Mouse (Mus musculus) ES-E14 (cell line): Measurements from ENCODE around the gene Slc38a1. TPM values are rescaled to one million over a fixed set of nuclear protein-coding genes. Genes with fewer than 3 reads are reported as not detected.

Experiments
- DNase-seq: peaks from one replicate; pipeline ENCODE4 v3.0.0-alpha.2; 2013; ENCODE audit warnings: low read depth, low spot score
- H3K27ac ChIP-seq: 2 replicates; pipeline ENCODE4 v1.5.1; 2012; ENCODE audit warnings: low read depth, mild to moderate bottlenecking, low read length, moderate library complexity, mixed read lengths; ENCODE audit not compliant: poor library complexity, insufficient read depth, severe bottlenecking
- H3K36me3 ChIP-seq: 2 replicates; pipeline ENCODE4 v1.6.1; 2012; ENCODE audit warnings: mild to moderate bottlenecking, low read length, moderate library complexity, mixed read lengths; ENCODE audit not compliant: control insufficient read depth, poor library complexity, insufficient read depth, severe bottlenecking
- H3K4me1 ChIP-seq, 2 experiments: fragments of 150-350 bp in 1 of 2; sonication (generic) in 1 of 2; 2 replicates each; pipeline ENCODE4 v1.6.1; 2012; ENCODE audit warnings: low read length in 2 of 2, mild to moderate bottlenecking in 1 of 2, mixed read lengths in 1 of 2; ENCODE audit not compliant: control insufficient read depth in 2 of 2, insufficient read depth in 2 of 2, poor library complexity in 1 of 2
- H3K4me3 ChIP-seq, 2 experiments: fragments of 150-350 bp in 1 of 2; sonication (generic) in 1 of 2; 2 replicates each; pipeline ENCODE4 v1.5.1; 2012; ENCODE audit warnings: low read length in 2 of 2, low read depth in 1 of 2, mild to moderate bottlenecking in 1 of 2, mixed read lengths in 1 of 2; ENCODE audit not compliant: insufficient read depth in 1 of 2, poor library complexity in 1 of 2, severe bottlenecking in 1 of 2
- H3K9ac ChIP-seq: 2 replicates; pipeline ENCODE4 v1.6.1; 2012; ENCODE audit warnings: low read depth, mild to moderate bottlenecking, low read length, mixed read lengths; ENCODE audit not compliant: poor library complexity, insufficient read depth, severe bottlenecking
- H3K9me3 ChIP-seq: fragments of 150-350 bp; sonication (generic); 2 replicates; pipeline ENCODE4 v1.6.1; 2012; ENCODE audit warnings: low read depth, mild to moderate bottlenecking, low read length; ENCODE audit not compliant: control insufficient read depth, insufficient read depth
- CHD2 ChIP-seq: IDR thresholded peaks from 2 replicates; pipeline ENCODE4 v1.6.1; 2014; ENCODE audit warnings: mild to moderate bottlenecking, low read depth, low read length, inconsistent platforms
- HCFC1 ChIP-seq: IDR thresholded peaks from 2 replicates; pipeline ENCODE4 v1.6.1; 2012; ENCODE audit warnings: low read length, inconsistent platforms, borderline replicate concordance; ENCODE audit not compliant: insufficient read depth
- MAFK ChIP-seq: IDR thresholded peaks from 2 replicates; pipeline ENCODE4 v1.6.1; 2014; ENCODE audit warnings: mild to moderate bottlenecking, low read depth, low read length, inconsistent platforms; ENCODE audit not compliant: insufficient read depth
- ZC3H11A ChIP-seq: IDR thresholded peaks from 2 replicates; pipeline ENCODE4 v1.6.1; 2012; ENCODE audit warnings: low read depth, mild to moderate bottlenecking, inconsistent platforms, low read length, borderline replicate concordance
- ZNF384 ChIP-seq: IDR thresholded peaks from 2 replicates; pipeline ENCODE4 v1.6.1; 2012; ENCODE audit warnings: low read depth, low read length, inconsistent platforms
- in situ Hi-C, 2 experiments: fragments of 600-800 bp; cut with MboI; formaldehyde crosslinking; loops; one replicate each; pipeline ENCODE4 v1.15.1; 2025; ENCODE audit warnings: low sequenced_read_pairs in 2 of 2, inconsistent platforms in 1 of 2; ENCODE audit not compliant: unreplicated experiment in 2 of 2
- total RNA-seq: library from RNA; depleted of rRNA; stranded (reverse); fragments of 300-350 nt; gene quantifications from 2 replicates; pipeline ENCODE4 v1.2.3, GENCODE M21; 2012

Slc38a1 gene
- total RNA-seq, 1 experiment, result 95.6 TPM

GRCm38 (mm10) chr15:96666663-96667062 is 23.9 kb upstream of the Slc38a1 start:
- H3K27ac ChIP-seq, result no peak overlapping the region
- H3K9ac ChIP-seq, result no peak overlapping the region
- peaks cover 0 to 2% of the 10 kb centered on the region in 2 experiments; a peak in 1 of 4 replicates for H3K4me1 ChIP-seq
- no peaks in the 10 kb centered on the region for H3K36me3 ChIP-seq
- TF ChIP-seq HCFC1, result no peak
- 0 out of 2 replicates have a peak, but pooled peaks have one; percentile 4 for TF ChIP-seq ZC3H11A
- peak; percentile 70 for DNase-seq
- no peak overlapping the region for H3K4me3 ChIP-seq
- no peaks in the 10 kb centered on the region for H3K9me3 ChIP-seq
- in situ Hi-C loops, result no loop called here

DNA sequence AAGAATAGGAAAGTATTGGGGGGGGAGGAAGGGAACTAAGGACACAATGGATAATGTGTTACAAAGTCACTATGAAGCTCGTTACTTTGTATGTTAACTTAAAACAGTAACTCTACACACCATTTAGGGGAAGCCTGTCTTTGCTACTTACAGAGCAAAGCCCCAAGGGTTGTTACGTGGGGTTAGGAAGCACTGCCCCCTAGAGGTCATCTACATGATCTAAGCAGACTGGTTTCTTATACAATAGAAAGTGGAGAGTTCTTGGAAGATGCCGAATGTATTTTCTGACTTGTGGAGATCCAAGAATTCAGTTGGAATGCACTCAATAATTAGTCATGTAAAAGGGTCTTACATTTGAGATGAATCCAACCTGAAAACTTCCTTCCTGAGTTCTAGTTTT is 23.2 kb upstream of the Slc38a1 start:
- peak; percentile 70 for DNase-seq
- TF ChIP-seq ZC3H11A (peak; percentile 57), ZNF384 (no peak), HCFC1 (no peak), CHD2 (no peak), MAFK (no peak)
- H3K4me3 ChIP-seq, result no peak overlapping the region
- H3K4me1 ChIP-seq, result peaks cover 0 to 3% of the 10 kb centered on the region in 2 experiments; a peak in 1 of 4 replicates
- in situ Hi-C loops, result no loop called here
- no peak overlapping the region for H3K9ac ChIP-seq
- H3K9me3 ChIP-seq, result no peaks in the 10 kb centered on the region
- no peaks in the 10 kb centered on the region for H3K36me3 ChIP-seq
- H3K27ac ChIP-seq, result no peak overlapping the region

DNA sequence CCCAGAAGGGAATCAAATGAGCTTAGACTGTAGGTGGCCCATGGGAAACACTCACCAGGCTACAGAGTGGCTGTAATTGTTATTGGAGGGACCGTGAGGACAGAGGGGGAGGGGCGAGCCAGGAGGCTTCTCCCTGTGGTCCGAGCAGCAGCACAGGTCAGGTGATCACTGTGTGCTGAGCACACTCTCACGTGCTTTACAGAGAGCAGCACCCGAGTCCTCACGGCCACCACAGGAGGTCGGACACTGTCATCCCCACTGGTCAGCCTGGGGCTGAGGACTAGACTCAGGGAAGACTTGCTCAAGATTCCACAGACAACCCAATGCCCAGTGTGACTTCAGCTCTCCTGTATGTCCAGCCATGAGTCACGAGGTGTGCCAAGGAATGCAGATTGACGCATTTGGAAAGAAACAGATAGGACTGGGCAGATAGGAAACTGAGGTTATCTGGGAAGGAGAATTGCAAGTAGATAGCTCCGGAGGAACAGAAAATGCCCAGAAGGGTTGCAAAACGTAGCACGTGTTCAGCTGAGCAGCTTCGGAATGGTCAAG is 18.0 kb upstream of the Slc38a1 start:
- no peak for TF ChIP-seq MAFK
- no peak for TF ChIP-seq CHD2
- no peak for TF ChIP-seq ZNF384
- TF ChIP-seq HCFC1, result no peak
- no peak for TF ChIP-seq ZC3H11A
- in situ Hi-C loops, result no loop called here
- no peak for DNase-seq
- H3K36me3 ChIP-seq, result no peaks in the 10 kb centered on the region
- no peak overlapping the region for H3K27ac ChIP-seq
- H3K4me3 ChIP-seq, result no peak overlapping the region
- no peak overlapping the region for H3K9ac ChIP-seq
- peaks cover 3 to 9% of the 10 kb centered on the region in 2 experiments; a peak in 2 of 4 replicates for H3K4me1 ChIP-seq
- no peaks in the 10 kb centered on the region for H3K9me3 ChIP-seq

DNA sequence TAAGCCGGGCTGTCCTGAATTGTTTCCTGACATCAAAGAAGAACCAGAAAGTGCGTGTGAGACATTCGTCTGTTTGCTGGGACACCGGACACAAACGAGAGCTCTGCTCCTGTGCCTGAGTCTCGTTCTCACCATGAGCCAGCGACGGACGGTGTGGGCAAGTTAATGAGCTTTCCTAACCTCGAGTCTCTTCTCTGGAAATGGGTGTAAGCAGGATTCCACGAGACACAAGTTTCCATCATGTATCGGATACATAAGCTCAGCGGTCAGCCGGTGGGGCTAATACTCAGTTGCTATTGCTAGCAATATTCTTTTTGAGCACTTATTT is 15.5 kb upstream of the Slc38a1 start:
- Histone ChIP-seq H3K4me3 (0 out of 4 replicates have a peak overlapping the region, but pooled peaks of 1 of the 2 experiments have one; percentile 2), H3K36me3 (no peaks in the 10 kb centered on the region), H3K9ac (no peak overlapping the region), H3K27ac (no peak overlapping the region), H3K9me3 (no peaks in the 10 kb centered on the region), H3K4me1 (peaks cover 3 to 10% of the 10 kb centered on the region in 2 experiments; a peak in 2 of 4 replicates)
- in situ Hi-C loops, result no loop called here
- TF ChIP-seq ZNF384 (no peak), MAFK (no peak), ZC3H11A (no peak), HCFC1 (no peak), CHD2 (no peak)
- no peak for DNase-seq
